Mouse (Mus musculus) right cerebral cortex, postnatal 36 days (tissue): Measurements from ENCODE around the gene Setx.

Source experiments
- DNase-seq, 2 experiments: peaks; one replicate each; pipeline ENCODE4 v3.0.0; 2022; ENCODE audit warnings: low spot score in 2 of 2, mixed read lengths in 1 of 2

Setx gene

GRCm38 (mm10) chr2:29135161-29135560 lies 11.2 kb downstream of the Setx start:
- no peak for DNase-seq

DNA sequence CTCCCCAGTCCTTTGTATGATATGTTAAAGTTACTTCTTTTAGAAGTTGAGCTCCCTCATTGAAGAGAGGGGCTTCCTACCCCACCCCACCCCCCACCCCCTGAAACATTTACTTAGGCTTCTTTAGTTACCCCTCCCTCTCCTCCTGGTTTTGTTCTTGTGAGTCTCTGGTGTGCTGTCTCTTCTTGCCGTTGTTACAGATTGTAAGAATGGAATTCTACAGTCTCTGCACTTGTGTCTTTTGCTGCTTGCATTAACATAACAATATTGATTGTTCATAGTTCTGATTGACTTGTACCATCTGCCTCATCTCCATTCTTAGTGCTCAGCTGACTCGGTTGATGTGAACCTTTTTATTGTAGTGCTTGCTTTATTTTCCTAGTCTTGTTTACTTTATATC lies 28.0 kb downstream of the Setx start:
- DNase-seq = no peak

- DNase-seq = no peak
These were observed 44.1 kb downstream of the Setx start for GRCm38 (mm10) chr2:29168067-29168466.

DNA sequence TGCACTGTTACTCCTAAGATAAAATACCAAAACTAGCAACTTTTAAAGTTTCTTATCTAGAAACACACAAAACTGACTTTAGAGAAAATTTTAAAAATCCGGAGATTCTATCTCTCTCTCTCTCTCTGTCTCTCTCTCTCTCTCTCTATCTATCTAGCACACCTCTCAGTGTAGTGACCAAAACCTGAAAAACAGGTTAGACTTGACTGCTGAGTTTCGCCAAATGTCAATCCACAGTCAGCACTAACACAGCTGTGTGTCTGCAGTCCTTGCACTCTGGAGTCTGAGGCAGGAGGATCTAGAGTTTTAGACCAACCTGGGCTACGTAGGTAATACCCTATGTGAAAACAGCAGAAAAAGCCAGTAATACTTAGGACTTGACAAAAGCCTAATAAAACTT lies 50.9 kb downstream of the Setx start:
- DNase-seq = no peak

- DNase-seq = no peak
These were observed 55.8 kb downstream of the Setx start for GRCm38 (mm10) chr2:29179810-29180209.

- no peak for DNase-seq
These were observed 57.1 kb downstream of the Setx start for GRCm38 (mm10) chr2:29181111-29181510.

- DNase-seq = no peak
These were observed 59.4 kb downstream of the Setx start for GRCm38 (mm10) chr2:29183266-29183924.

DNA sequence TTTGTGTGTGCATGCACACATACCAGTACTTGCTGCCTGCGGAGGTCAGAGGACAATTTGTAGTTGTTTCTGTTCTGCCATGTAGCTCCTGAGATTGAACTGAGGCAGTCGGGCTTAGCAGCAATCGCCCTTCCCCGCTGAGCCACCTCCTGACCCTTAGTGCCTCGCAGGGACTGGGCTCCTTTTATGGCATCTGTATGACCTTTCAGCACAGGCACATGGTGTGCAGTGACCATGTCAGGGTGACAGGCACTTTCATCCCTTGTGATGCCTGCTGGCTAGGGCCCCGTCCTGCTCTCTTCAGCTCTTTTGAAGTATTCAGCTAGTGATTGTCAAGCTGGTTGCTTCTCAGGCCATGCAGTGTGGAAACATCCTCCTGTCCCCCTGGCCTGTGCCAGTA lies 62.2 kb downstream of the Setx start:
- DNase-seq = no peak

DNA sequence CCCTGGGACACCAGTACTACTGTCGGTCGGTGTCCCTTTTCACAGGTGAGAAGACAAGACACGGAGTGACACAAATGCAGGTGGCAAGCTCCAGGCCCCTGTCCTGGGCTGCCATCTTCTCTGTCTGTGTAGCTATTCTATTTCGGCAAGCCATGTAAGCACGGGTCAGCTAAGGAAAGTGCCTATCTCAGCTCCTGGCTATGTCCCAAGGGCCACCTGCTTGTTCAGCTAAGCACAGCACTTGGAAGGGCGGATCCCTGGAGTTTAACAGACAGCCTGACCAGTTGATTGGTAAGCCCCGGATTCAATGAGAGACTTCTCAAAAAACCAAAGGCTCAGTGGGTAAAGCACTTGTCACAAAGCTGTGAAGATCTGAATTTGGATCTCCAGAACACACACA lies 66.4 kb downstream of the Setx start:
- DNase-seq = no peak

GRCm38 (mm10) chr2:29191216-29192215 lies 67.5 kb downstream of the Setx start:
- DNase-seq = no peak

DNA sequence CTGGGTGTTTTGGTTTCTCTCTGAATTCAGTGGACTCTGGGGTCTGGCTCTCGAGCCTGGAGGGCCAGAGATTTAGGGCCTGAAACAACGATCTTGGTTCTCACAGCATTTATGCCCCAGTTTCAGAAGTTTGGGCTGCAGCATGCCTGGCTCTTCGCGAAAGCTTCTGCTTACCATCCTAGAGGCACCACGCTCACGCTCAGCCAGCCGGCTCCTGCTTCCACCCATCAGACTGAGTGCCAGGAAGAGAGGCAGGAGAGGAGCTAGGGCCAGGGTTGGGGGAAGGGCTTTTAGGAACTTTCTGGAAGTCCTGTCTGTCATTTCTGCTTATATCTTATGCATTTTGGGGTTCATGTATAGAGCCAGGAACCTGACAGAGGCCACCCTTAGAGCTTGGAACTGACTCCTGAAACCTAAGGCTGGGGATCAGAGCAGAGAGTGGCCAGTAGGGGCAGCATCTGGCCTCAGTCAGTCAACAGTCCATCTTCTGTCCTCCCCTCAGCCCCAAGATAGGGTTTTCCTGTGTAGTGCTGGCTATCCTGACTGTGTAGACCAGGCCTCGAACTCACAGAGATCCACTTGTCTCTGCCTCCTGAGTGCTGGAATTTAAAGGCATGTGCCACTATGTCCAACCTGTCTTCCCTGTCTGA lies 68.8 kb downstream of the Setx start:
- no peak for DNase-seq

GRCm38 (mm10) chr2:29193819-29194546 lies 70.0 kb downstream of the Setx start:
- no peak for DNase-seq

- peak; percentile 22 to 45 for DNase-seq
These were observed 70.8 kb downstream of the Setx start for GRCm38 (mm10) chr2:29194547-29195463.

- DNase-seq = no peak
These were observed 72.9 kb downstream of the Setx start for GRCm38 (mm10) chr2:29196844-29197243.

GRCm38 (mm10) chr2:29198446-29198845 lies 74.5 kb downstream of the Setx start:
- no peak for DNase-seq

GRCm38 (mm10) chr2:29199909-29200308 lies 75.9 kb downstream of the Setx start:
- DNase-seq = no peak

DNA sequence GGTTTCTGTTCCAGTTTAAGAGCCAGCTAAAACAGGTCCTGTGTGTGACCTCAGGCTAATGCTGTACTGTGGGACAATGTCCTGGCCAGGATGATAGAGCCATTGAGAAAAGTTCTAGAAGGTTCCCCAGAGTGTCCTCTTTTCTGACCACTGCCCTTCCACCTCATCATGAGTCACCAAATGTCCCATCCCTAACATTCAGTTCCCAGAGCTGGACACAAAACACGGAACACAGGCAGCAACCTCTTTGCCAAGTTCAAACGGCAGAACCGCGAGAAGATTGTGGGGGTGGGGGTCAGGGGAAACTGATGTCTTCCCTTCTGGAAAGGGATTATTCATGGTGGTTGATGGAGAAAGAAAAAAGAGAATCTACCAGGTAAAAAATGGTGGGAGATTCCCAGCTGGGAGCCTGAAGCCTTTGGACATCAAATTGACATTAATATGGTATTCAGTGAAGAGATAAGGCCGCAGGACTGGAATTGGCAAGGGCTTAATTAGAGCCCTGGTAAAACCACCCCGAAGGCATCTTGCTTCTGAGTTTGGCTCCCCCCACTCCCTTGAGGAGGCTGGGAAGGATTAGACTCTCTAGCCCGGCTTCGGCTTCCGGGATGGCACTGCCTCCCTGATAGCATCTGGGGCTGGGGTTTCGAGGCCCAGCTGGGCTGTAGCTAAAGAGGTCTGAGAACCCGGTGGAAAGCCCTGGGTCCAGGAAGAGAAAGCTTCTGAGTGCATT lies 77.4 kb downstream of the Setx start:
- DNase-seq = no peak

DNA sequence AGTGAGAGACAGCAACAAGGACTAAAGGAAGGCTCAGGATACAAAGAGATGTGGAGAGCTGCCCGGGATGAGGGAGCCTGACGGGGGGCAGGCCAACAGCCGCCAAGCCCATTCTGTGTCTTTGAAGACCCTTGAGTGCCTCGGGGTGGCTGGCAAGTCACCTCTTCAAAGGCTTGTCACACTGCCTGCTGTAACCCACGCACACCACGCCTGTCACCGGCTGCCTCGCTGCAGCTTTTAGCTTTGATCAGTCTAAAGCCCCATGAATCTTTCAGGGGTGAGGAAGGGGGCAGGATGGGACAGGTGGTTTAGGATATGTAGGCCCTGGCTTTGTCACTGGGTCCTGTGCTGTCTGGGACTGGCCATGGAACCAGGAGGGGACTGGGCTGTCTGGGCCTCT lies 82.2 kb downstream of the Setx start:
- DNase-seq = no peak

- no peak for DNase-seq
These were observed 92.5 kb downstream of the Setx start for GRCm38 (mm10) chr2:29216286-29217012.
